Mouse (Mus musculus) heart, adult 8-10 months (tissue): ENCODE measurements around the gene Metrn. TPM values are rescaled to one million over a fixed set of nuclear protein-coding genes. Genes with fewer than 3 reads are reported as not detected.

Experiments used
- DNase-seq: peaks from one replicate; pipeline ENCODE4 v3.0.0; 2022; ENCODE audit warnings: low spot score
- total RNA-seq, 4 experiments: library from RNA; stranded (reverse); gene quantifications; 2 replicates each; pipeline ENCODE4 v1.2.4; 2022

The Metrn gene
- total RNA-seq, 4 experiments from 2014 or later = 58.8 to 75.3 (median 65.7) TPM

DNA sequence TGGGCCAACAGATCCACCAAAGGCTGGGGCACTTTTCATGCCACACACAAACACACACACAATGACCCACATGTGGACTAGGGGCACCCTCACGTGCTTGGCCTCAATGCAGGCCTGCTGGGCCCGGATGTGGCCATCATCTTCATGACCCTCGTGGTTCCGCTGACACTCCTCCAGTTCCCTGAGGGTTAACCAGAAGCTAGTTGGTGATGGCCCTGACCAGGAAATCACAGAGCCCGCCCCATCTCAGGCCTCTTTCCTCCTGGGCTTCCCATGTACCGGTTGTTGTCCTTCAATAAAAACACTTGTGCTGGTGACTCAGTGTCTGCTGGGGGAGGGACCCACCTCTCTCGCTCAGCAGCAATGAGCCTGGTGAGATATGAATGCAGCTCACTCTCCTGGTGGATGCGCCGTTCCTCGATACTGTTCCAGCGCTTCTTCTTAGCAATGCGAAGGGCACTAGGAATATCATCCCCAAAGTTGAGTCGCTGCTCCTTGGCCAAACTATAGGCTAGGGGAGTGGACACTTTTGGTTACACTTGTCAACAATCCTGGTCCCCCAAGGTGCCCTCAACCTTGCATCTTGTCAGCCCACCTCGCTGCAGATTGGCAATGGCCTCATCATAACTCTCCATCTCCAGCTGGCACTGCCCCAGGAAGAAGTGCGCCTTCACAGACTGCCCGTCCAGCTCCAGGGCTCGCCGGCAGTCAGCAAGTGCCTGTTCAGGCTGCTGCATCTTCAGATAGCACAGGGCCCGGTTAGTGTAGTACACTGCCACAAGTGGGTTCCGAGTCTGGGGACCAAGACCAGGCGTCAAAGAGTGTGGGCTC lies 34.7 kb upstream of the Metrn start:
- DNase-seq = no peak

DNA sequence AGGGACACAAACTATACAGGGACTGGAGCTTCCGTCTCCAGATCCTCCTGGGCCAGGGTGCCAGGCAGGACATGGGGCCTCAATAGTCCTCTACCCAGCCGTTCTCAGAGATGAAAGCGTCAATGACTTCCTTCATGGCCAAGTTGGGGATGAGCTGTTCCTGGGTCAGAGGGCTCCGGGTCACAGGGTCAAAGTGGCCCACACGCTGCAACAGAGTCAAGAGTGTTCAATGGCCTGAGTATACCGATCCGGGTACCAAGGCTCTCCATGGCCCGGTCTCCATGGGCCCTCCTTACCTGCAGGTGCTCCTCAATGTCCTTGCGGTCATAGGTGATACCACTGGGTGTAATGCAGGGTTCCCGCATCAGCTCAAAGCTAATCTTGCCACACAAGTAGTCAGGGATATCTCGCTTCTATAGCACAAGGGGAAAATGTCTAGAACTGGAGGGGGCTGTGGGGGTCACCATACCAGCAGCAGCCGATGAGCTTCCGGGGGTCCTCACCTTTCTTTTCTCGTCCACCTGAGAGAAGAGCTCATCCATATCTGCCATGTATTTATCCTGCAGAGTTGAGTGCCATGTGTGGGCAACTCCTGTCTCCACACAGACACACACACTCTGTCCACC lies 34.0 kb upstream of the Metrn start:
- DNase-seq = no peak

DNA sequence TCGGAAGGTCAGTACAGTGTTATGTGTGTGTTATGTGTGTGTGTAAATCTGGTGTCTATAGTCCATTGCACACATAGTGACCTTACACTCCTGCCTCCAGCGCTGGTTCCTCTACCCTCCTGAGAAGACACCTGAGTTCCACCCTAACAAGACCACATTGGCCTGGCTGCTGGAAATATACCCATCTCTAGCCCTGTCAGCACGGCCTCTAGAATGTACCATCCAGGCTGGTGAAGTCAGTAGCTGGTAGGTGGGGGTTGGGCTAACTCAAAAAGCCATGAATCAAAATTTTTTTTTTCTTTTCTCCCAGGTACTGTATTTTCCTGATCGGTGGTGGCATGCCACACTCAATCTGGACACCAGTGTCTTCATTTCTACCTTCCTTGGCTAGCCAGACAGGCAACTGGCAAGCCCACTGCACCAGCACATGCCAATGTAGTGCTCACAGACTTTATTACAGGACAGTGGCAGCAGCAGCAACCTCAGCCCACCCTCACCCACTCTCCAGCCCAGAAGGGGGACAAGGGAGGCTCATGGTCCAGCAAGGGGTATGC lies 33.3 kb upstream of the Metrn start:
- no peak for DNase-seq

DNA sequence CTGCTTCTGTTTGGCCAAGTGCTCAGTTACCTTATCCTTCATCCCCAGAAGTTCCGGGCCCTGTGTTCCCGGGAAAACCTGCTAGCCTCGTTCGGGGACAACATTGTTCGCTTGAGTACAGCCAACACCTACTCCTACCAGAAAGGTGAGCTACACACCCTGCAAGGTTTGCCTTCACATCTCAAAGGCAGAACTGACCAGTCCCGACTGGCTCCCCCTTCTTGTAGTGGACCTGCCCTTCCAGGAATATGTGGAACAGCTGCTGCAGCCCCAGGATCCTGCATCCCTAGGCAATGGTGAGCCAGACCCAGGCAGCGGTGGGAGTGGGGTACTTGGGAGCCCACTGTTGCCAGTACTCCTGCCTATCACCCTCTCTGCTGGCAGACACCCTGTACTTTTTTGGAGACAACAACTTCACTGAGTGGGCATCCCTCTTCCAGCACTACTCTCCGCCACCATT lies 32.7 kb upstream of the Metrn start:
- no peak for DNase-seq

DNA sequence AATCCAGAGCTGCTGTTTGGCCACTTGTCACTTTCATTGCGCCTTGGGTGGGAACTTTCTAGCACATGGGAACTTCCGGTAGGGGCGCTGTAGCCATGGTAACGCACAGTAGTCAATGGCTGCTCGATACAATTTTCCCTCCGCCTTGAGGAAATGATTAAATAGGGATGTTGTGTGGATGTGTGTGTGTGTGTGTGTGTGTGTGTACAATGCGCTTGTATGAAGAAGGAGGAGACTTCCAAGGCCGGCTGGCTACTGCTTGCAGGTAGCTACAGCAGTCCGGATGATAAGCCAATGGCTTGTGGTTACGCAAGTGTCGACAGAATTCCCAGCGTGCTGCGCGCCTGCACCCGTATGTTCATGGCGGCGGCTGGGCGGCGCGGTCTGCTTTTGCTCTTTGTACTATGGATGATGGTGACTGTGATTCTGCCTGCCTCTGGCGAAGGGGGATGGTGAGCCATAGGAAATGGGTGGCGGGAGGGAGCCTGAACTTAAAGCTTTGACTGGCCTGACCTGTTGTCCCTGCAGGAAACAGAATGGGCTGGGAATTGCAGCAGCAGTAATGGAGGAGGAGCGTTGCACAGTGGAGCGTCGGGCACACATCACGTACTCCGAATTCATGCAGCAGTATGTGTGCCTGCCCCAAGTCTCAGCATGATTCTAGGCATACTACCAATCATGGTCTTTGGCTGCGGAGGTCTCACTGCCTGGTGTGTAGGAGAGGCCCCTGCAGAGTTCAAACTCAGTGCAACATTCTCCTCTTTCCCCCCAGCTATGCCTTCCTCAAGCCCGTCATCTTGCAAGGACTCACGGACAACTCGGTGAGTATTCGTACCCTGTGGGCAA lies 32.0 kb upstream of the Metrn start, which contains the start of gene Jmjd8:
Jmjd8 (plus strand) TSS at position 156 of the 846 bp plus-strand sequence.
- DNase-seq = peak; percentile 76

DNA sequence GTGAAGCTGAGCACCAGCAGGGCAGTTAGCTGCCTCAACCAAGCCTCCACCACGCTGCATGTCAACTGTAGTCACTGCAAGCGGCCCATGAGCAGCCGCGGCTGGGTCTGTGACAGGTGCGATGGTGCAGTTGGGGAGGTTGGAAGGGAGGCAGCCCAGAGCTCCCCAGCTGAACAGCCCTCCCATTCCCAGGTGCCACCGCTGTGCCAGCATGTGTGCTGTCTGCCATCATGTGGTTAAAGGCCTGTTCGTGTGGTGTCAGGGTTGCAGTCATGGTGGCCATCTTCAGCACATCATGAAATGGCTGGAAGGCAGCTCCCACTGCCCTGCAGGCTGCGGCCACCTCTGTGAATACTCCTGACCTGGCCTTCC lies 31.3 kb upstream of the Metrn start:
- no peak for DNase-seq

DNA sequence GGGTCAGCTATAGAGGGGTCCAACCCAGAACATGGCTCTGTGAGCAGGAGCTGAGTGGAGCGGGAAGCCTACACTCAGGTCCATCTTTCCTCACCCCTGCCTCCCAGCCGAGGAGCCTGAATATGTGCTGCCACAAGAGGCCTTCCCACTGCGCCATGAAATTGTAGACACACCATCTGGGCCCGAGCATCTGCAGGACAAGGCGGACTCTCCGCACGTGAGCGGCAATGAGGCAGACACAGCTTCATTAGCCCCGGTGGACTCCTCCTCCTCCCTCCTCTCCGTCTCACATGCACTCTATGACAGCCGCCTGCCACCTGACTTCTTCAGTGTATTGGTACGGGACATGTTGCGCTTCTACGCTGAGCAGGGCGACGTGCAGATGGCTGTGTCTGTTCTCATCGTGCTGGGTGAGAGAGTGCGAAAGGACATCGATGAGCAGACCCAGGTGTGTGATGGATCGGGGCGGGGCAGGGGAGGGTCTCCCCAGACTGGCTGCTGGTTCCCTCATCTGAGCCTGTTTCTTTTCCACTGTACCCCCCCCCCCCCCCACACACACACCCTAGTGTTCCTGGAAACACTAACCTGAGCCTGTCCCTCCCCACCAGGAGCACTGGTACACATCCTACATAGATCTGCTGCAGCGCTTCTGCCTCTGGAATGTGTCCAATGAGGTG lies 30.7 kb upstream of the Metrn start:
- no peak for DNase-seq

DNA sequence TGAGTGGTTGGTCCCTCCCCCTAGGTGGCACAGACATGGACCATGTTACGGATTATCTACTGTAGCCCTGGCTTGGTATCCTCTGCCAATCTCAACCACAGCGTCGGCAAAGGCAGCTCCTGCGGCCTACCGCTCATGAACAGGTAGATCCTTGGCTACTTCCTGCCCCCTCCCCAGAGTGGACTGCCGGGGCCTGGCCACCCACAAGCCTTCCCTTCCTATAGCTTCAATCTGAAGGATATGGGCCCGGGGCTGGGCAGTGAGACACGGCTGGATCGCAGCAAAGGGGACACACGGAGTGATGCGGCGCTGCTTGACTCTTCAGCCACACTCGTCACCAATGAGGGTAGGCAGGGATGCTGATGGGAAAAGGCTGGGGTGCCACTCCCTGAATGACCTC lies 30.1 kb upstream of the Metrn start:
- no peak for DNase-seq

DNA sequence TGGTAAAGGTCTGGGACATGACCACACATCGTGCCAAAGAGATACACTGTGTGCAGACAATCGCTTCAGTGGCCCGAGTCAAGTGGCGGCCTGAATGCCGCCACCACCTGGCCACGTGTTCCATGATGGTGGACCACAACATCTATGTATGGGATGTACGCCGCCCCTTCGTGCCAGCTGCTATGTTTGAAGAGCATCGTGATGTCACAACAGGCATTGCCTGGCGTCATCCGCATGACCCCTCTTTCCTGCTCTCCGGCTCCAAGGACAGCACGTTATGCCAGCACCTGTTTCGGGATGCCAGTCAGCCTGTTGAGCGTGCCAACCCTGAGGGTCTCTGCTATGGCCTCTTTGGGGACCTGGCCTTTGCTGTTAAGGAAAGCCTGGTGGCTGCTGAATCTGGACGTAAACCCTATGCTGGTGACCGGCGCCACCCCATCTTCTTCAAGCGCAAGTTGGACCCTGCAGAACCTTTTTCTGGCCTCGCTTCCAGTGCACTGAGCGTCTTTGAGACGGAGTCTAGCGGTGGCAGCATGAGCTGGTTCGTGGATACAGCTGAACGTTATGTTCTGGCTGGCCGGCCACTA lies 29.1 kb upstream of the Metrn start:
- no peak for DNase-seq

DNA sequence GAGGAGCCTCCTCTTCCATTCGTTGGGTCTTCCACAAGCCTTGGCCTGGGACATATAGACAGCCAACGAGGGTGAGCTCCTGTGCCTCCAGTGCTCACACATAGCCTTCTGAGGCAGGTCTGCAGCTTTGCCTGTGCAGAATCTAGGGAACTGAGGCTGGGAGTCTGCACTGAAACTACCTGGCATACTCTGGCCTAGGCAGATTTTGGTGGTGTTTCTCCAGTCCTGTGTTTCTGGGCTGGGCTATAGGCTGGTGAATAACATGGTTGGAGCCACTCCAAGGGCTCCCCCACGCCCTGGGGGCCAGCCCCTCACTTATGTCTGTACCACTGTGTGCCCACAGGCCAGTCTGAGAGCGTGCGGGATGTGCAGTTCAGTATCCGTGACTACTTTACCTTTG lies 28.4 kb upstream of the Metrn start:
- no peak for DNase-seq

DNA sequence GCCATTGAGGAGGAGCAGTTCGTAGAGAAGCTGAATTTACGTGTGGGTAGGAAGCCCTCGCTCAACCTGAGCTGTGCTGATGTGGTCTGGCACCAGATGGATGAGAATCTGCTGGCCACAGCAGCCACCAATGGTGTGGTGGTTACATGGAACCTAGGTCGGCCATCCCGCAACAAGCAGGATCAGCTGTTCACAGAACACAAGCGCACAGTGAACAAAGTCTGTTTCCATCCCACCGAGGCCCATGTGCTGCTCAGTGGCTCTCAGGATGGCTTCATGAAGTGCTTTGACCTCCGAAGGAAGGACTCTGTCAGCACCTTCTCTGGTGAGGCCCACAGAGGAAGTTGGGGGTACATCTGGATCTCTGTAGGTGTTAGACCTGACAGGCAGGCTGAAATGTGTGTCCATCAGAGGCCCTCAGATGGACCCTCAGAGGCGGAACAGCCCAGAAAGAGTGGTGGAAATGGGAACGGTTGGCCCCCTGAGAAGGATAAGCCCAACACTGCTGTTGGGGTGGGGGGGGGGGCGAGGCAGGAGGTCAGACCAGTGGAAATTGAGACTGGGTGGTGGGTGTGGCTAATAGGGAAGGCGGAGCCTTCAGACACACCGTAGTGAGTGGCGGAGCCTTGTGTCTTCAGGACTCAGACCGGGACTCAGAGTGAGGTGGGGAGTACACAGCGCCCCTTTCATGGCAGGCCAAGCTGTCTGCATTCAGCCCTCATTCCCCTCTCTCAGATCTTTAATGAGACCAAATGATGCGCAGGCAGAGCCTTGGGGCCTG lies 27.6 kb upstream of the Metrn start:
- no peak for DNase-seq

DNA sequence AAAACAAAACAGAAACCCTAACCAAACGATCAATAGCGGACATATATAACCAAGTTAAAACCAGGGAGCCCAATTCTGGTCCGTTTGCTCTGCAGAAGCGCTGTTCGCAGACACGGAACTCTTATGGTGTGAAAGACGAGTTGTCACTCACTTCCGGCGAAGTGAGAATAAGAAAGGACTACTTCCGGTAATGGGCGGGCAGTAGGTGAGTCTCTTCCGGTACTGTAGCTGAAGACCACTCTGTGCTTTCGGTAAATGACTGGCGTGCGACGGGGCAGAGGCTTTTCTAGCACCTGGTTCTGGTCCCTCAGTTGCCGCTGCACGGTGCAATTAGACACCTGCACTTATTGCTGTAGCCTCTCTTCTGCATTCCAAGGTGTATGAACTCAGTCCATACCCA lies 26.5 kb upstream of the Metrn start, which contains the start of gene Wdr24:
Wdr24 (plus strand) TSS at position 176 of the 400 bp plus-strand sequence.
- DNase-seq = peak; percentile 84

GRCm38 (mm10) chr17:25818851-25819780 lies 22.2 kb upstream of the Metrn start:
- no peak for DNase-seq

GRCm38 (mm10) chr17:25817662-25818061 lies 20.7 kb upstream of the Metrn start:
- DNase-seq = no peak

DNA sequence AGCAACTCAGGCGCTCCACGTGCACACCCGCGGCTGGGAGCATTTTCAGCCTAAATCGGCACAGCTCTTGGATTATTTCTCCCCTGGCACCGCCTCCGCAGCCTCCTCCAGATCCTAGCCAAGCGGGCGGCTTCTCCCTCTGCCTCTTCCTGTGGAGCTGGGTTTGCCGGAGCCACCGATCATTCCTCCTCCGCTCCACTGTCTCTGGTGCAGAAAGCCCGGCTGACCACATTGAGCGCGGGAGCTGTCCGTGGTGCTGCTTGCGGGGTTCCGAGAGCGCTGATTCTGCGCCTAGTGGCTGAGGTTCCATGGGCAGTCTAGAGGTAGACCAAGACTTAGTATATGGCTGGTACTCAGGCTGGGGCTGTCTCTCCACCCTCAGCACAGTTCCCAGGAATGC lies 16.5 kb upstream of the Metrn start:
- no peak for DNase-seq

GRCm38 (mm10) chr17:25810890-25811289 lies 14.0 kb upstream of the Metrn start:
- no peak for DNase-seq

DNA sequence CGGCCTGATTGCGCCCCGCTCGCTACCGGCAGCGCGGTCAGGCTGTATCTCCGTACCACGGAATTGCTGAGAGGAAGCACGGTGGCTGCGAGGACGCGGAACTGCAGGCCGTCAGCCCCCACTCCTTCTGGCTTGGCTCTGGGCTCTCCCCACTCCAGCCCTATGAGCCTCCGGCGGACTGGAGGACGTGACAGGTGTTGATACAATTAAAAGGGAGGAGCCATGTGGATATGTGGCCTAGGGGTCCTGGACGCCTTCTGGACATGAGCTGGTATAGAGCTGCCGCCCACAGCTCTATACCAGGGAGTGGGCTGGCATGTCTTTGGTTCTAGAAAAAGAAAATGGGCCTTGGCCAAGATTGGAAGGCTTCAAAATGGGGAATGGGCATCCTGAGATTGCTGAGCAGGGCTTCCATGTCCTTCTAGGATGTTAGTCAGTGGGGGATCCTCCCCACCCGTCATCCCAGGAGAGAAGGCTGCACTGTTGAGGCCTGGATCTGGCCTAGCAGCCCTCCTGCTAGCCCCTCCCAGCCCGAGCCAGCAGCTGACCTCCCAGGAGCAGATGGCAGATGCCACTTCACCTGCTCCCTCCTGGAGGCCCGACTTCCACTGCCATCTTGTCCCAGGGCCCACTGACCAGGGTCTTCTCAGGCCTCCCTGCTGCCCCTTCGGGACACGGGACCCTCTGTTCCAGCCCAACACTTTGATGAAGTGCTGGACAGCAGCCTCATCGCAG lies 12.8 kb upstream of the Metrn start:
- no peak for DNase-seq
